ENCODE assay signal across 18 mouse cellular contexts in the genomic region with DNA sequence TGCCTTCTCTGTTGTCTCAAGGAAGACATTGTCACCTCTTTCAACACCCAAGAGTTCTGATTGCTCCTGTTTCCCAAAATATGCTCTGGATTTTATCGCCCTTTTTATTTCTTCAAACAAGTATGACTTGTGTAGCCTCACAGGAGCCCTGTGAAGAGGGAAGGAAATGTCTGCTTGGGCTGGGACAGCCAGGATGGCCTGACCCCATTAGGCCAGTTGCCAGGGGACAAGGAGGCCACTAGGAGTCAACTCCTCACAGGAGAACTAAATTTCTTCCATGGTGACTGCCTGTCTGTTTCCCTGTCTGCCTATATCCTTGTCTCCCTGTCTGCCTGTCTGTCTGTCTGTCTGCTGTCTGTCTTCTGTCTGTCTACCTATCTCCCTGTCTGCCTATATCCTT. TPM values are rescaled to one million over a fixed set of nuclear protein-coding genes. Genes with fewer than 3 reads are reported as not detected.
DNase-seq lines count a peak whose midpoint lies in the region; ATAC-seq and TF ChIP-seq lines count a peak whose summit lies in the region.
"Had no signal": no experiment of that assay in that cellular context is flagged by ENCODE, and none has a peak within 500 bp of the region (broad histone marks: within the 10 kb centered on the region; RNA-seq: fewer than 3 reads in every experiment).

No protein-coding gene starts in this region.

- H3K27ac ChIP-seq in midbrain, embryonic 10.5 days (replicated peaks), result peak overlapping the region; percentile 62
- no peak overlapping the region for H3K27ac ChIP-seq in midbrain, embryonic 13.5 days
- peak overlapping the region; percentile 82 for H3K27ac ChIP-seq in limb, embryonic 12.5 days
- H3K27ac ChIP-seq in intestine, postnatal 0 days (ENCODE audit: low read depth, low read length), result no peak overlapping the region; the same call in 1 of the 2 replicates
- H3K27ac ChIP-seq: hindbrain, embryonic 14.5 days; midbrain, embryonic 12.5 days had no signal

- peak; percentile 92 for DNase-seq in heart, adult 11 months
- no peak for DNase-seq in heart, adult 9 months (ENCODE audit: low spot score in 2 of 2)
- DNase-seq in midbrain, embryonic 10.5 days (ENCODE audit: low spot score), result no peak
- DNase-seq in layer of hippocampus, postnatal 10 days (ENCODE audit: low spot score in 2 of 2), result no peak
- no peak for DNase-seq in layer of hippocampus, postnatal 14 days (ENCODE audit: low spot score in 2 of 2)
- DNase-seq: cerebellum, adult 9-10 months; forebrain, postnatal 0 days; thymus, postnatal 36 days had no signal

- 83% methylated on average over 1 of the region's 1 CpGs for WGBS in midbrain, embryonic 10.5 days
- 86% methylated on average over 1 of the region's 1 CpGs for WGBS in midbrain, embryonic 13.5 days
- 71% methylated on average over 1 of the region's 1 CpGs for WGBS in limb, embryonic 12.5 days
- WGBS in intestine, postnatal 0 days, result 91% methylated on average over 1 of the region's 1 CpGs

- peaks cover 25% of the 10 kb centered on the region for H3K4me1 ChIP-seq in midbrain, embryonic 10.5 days
- peaks cover 12% of the 10 kb centered on the region; the same call in 1 of the 2 replicates for H3K4me1 ChIP-seq in midbrain, embryonic 13.5 days (replicated peaks)
- peaks cover 34% of the 10 kb centered on the region for H3K4me1 ChIP-seq in limb, embryonic 12.5 days (replicated peaks)
- no peaks in the 10 kb centered on the region for H3K4me1 ChIP-seq in intestine, postnatal 0 days (replicated peaks; ENCODE audit: control insufficient read depth, insufficient read depth, low read length)

- peaks cover 40% of the 10 kb centered on the region for H3K27me3 ChIP-seq in midbrain, embryonic 10.5 days (ENCODE audit: low read depth, poor library complexity, severe bottlenecking)
- H3K27me3 ChIP-seq in midbrain, embryonic 13.5 days, result peaks cover 18% of the 10 kb centered on the region
- peaks cover 2% of the 10 kb centered on the region; the same call in 1 of the 2 replicates for H3K27me3 ChIP-seq in limb, embryonic 12.5 days
- no peaks in the 10 kb centered on the region for H3K27me3 ChIP-seq in intestine, postnatal 0 days (replicated peaks; ENCODE audit: control insufficient read depth, insufficient read depth, low read length)
- H3K27me3 ChIP-seq: embryonic facial prominence, embryonic 15.5 days had no signal

- no peak for TF ChIP-seq CTCF in intestine, postnatal 0 days (IDR thresholded peaks at IDR 0.05; ENCODE audit: low read depth)

- no peak overlapping the region for H3K4me3 ChIP-seq in midbrain, embryonic 10.5 days
- no peak overlapping the region for H3K4me3 ChIP-seq in midbrain, embryonic 13.5 days (replicated peaks)
- H3K4me3 ChIP-seq in limb, embryonic 12.5 days (replicated peaks), result no peak overlapping the region
- no peak overlapping the region for H3K4me3 ChIP-seq in intestine, postnatal 0 days (ENCODE audit: low read depth, low read length)
- H3K4me3 ChIP-seq: embryonic facial prominence, embryonic 15.5 days; midbrain, embryonic 12.5 days had no signal

- ATAC-seq in midbrain, embryonic 13.5 days, result no peak
- ATAC-seq in limb, embryonic 12.5 days (ENCODE audit: insufficient number of reproducible peaks, insufficient read depth, low FRiP score, low TSS enrichment, low read depth), result no peak
- ATAC-seq in intestine, postnatal 0 days, result no peak
- ATAC-seq: forebrain, postnatal 0 days had no signal

- H3K9me3 ChIP-seq in midbrain, embryonic 10.5 days (replicated peaks), result no peaks in the 10 kb centered on the region
- no peaks in the 10 kb centered on the region for H3K9me3 ChIP-seq in midbrain, embryonic 13.5 days
- no peaks in the 10 kb centered on the region for H3K9me3 ChIP-seq in limb, embryonic 12.5 days
- H3K9me3 ChIP-seq in intestine, postnatal 0 days (ENCODE audit: control insufficient read depth), result no peaks in the 10 kb centered on the region
- H3K9me3 ChIP-seq: embryonic facial prominence, embryonic 15.5 days; midbrain, embryonic 12.5 days had no signal

- H3K9ac ChIP-seq in midbrain, embryonic 13.5 days (replicated peaks), result no peak overlapping the region
- 0 out of 2 replicates have a peak overlapping the region, but pooled peaks have one; percentile 5 for H3K9ac ChIP-seq in limb, embryonic 12.5 days (replicated peaks)
- H3K9ac ChIP-seq in intestine, postnatal 0 days (ENCODE audit: low read depth, low read length), result no peak overlapping the region
- H3K9ac ChIP-seq: embryonic facial prominence, embryonic 15.5 days; forebrain, postnatal 0 days; hindbrain, embryonic 14.5 days; midbrain, embryonic 12.5 days had no signal

- no peak overlapping the region for H3K4me2 ChIP-seq in midbrain, embryonic 13.5 days (replicated peaks)
- no peak overlapping the region; the same call in 1 of the 2 replicates for H3K4me2 ChIP-seq in limb, embryonic 12.5 days
- no peak overlapping the region for H3K4me2 ChIP-seq in intestine, postnatal 0 days (replicated peaks; ENCODE audit: low read depth)
- H3K4me2 ChIP-seq: hindbrain, embryonic 14.5 days; midbrain, embryonic 12.5 days had no signal

- H3K36me3 ChIP-seq in midbrain, embryonic 10.5 days, result no peaks in the 10 kb centered on the region
- H3K36me3 ChIP-seq in midbrain, embryonic 13.5 days, result no peaks in the 10 kb centered on the region
- no peaks in the 10 kb centered on the region for H3K36me3 ChIP-seq in limb, embryonic 12.5 days
- no peaks in the 10 kb centered on the region for H3K36me3 ChIP-seq in intestine, postnatal 0 days (ENCODE audit: control insufficient read depth, insufficient read depth)
- H3K36me3 ChIP-seq: embryonic facial prominence, embryonic 15.5 days; G1E; midbrain, embryonic 12.5 days had no signal

RNA-seq across cellular contexts. Expression of gene Scube1, which starts 17.2 kb away (rescaled TPM):
- 64.4 and 74.8 TPM in 2 replicates for polyA plus RNA-seq in midbrain, embryonic 10.5 days (2016; fragmentation: Nextera tagmentation; extraction: Ambion mirVana)
- 15.5 and 16.7 TPM in 2 replicates for polyA plus RNA-seq in midbrain, embryonic 13.5 days (2015; fragmentation: Nextera tagmentation; extraction: Ambion mirVana)
- polyA plus RNA-seq in limb, embryonic 12.5 days (2016; fragmentation: Nextera tagmentation; extraction: Ambion mirVana), result 33.6 and 36.7 TPM in 2 replicates
- 10 to 100 TPM; 14.8 to 17.6 TPM for total RNA-seq in layer of hippocampus, postnatal 10 days (2021)
- total RNA-seq in layer of hippocampus, postnatal 14 days (2021), result 10 to 100 TPM; 19.2 to 21.7 TPM
- polyA plus RNA-seq in intestine, postnatal 0 days (2015; fragmentation: Nextera tagmentation; extraction: Ambion mirVana), result 2.5 and 2.7 TPM in 2 replicates
- total RNA-seq: granulocyte monocyte progenitor cell, adult 5-6 weeks had no signal
- polyA plus RNA-seq: C2C12, G1E had no signal

RNA-seq across cellular contexts. Expression of gene Mpped1, which starts 37.2 kb away (rescaled TPM):
- 8.4 and 10.7 TPM in 2 replicates for polyA plus RNA-seq in midbrain, embryonic 10.5 days (2016; fragmentation: Nextera tagmentation; extraction: Ambion mirVana)
- polyA plus RNA-seq in midbrain, embryonic 13.5 days (2015; fragmentation: Nextera tagmentation; extraction: Ambion mirVana), result 10.0 and 18.2 TPM in 2 replicates
- 8.0 and 8.4 TPM in 2 replicates for polyA plus RNA-seq in limb, embryonic 12.5 days (2016; fragmentation: Nextera tagmentation; extraction: Ambion mirVana)
- total RNA-seq in layer of hippocampus, postnatal 10 days (2021), result 100 to 1,000 TPM; 174 to 177 TPM
- total RNA-seq in layer of hippocampus, postnatal 14 days (2021), result 100 to 1,000 TPM; 127 to 142 TPM
- polyA plus RNA-seq in intestine, postnatal 0 days (2015; fragmentation: Nextera tagmentation; extraction: Ambion mirVana), result 0.07 and 0.16 TPM in 2 replicates
- total RNA-seq: G1E; granulocyte monocyte progenitor cell, adult 5-6 weeks had no signal
- polyA plus RNA-seq: C2C12; G1E; liver, embryonic 16.5 days had no signal

Comparison
In these comparisons a context has a peak if more than half of its experiments do, and no peak if none do; other contexts are left out.
1. H3K27ac ChIP-seq: peak in midbrain, embryonic 10.5 days (single experiment) and limb, embryonic 12.5 days (single experiment); none in midbrain, embryonic 13.5 days (single experiment) and intestine, postnatal 0 days (single experiment).